Mouse (Mus musculus) limb, embryonic 15.5 days (tissue): Measurements from ENCODE around the gene Acsm5. TPM values are rescaled to one million over a fixed set of nuclear protein-coding genes. Genes with fewer than 3 reads are reported as not detected.

Experiments used
- ATAC-seq: fragments of 200-750 bp; cut with Nextera tagmentation; 2 replicates; pipeline ENCODE4 v1.8.0; 2017; ENCODE audit warnings: low read depth, moderate TSS enrichment; ENCODE audit not compliant: insufficient number of reproducible peaks, low FRiP score, low TSS enrichment
- H3K27ac ChIP-seq: fragments of 300-500 bp; sonication (generic); 2 replicates; pipeline ENCODE4 v1.5.1; 2015; ENCODE audit warnings: moderate library complexity, mild to moderate bottlenecking, inconsistent platforms
- H3K27me3 ChIP-seq: fragments of 300-500 bp; sonication (generic); 2 replicates; pipeline ENCODE4 v1.6.1; 2015; ENCODE audit warnings: inconsistent platforms
- H3K36me3 ChIP-seq: fragments of 300-500 bp; sonication (generic); 2 replicates; pipeline ENCODE4 v1.6.1; 2015; ENCODE audit warnings: inconsistent platforms
- H3K4me1 ChIP-seq: fragments of 300-500 bp; sonication (generic); 2 replicates; pipeline ENCODE4 v1.6.1; 2015; ENCODE audit warnings: inconsistent platforms
- H3K4me2 ChIP-seq: fragments of 300-500 bp; sonication (generic); 2 replicates; pipeline ENCODE4 v1.6.1; 2015; ENCODE audit warnings: mild to moderate bottlenecking, inconsistent platforms
- H3K4me3 ChIP-seq: fragments of 300-500 bp; sonication (generic); 2 replicates; pipeline ENCODE4 v1.5.1; 2015; ENCODE audit warnings: mild to moderate bottlenecking, inconsistent platforms
- H3K9ac ChIP-seq: fragments of 300-500 bp; sonication (generic); 2 replicates; pipeline ENCODE4 v1.6.1; 2015; ENCODE audit warnings: inconsistent platforms
- H3K9me3 ChIP-seq: fragments of 300-500 bp; sonication (generic); 2 replicates; pipeline ENCODE4 v1.6.1; 2016; ENCODE audit warnings: inconsistent platforms
- WGBS: fragments of 180-500 bp; shearing (Covaris S2); methylation state at CpG from one replicate; pipeline ENCODE4 v1.1.7; 2015; 5-methylcytosine and 5-hydroxymethylcytosine counted together
- polyA plus RNA-seq: library from polyadenylated mRNA; unstranded; fragments of >200 nt; fragmentation: Nextera tagmentation; extraction: Ambion mirVana; gene quantifications from 2 replicates; pipeline ENCODE4 v1.2.1, GENCODE M21; 2015

Acsm5 gene
- polyA plus RNA-seq: not detected in 2 replicates

GRCm38 (mm10) chr7:119519163-119519562 lies at the start of gene Acsm5:
Gene Acsm5, plus strand, starts transcription at chr7:119519463.
- no peak within 1 kb of the TSS for H3K4me2 ChIP-seq
- 67% methylated on average over 5 of the region's 5 CpGs for WGBS
- H3K27ac ChIP-seq: no peak within 1 kb of the TSS
- H3K9me3 ChIP-seq: no peaks in the 10 kb centered on the region
- H3K36me3 ChIP-seq: no peaks in the 10 kb centered on the region
- H3K4me3 ChIP-seq: no peak within 1 kb of the TSS
- H3K9ac ChIP-seq: no peak within 1 kb of the TSS
- H3K27me3 ChIP-seq: 0 out of 2 replicates have a peak, but pooled peaks cover 3% of the 10 kb centered on the region
- ATAC-seq: no peak
- H3K4me1 ChIP-seq: no peaks in the 10 kb centered on the region

GRCm38 (mm10) chr7:119476500-119477389 lies 42.5 kb upstream of the Acsm5 start:
- Histone ChIP-seq H3K4me2 (no peak overlapping the region), H3K27me3 (no peaks in the 10 kb centered on the region), H3K4me1 (no peaks in the 10 kb centered on the region), H3K27ac (no peak overlapping the region), H3K9ac (no peak overlapping the region), H3K4me3 (no peak overlapping the region), H3K9me3 (no peaks in the 10 kb centered on the region), H3K36me3 (no peaks in the 10 kb centered on the region)
- 77% methylated on average over 33 of the region's 33 CpGs for WGBS
- ATAC-seq: peak; percentile 59; the same call in 1 of the 2 replicates

GRCm38 (mm10) chr7:119479256-119479655 lies 40.0 kb upstream of the Acsm5 start, which contains the start of gene Umod:
Gene Umod, minus strand, starts transcription at chr7:119479282.
- no peak within 1 kb of the TSS for H3K27ac ChIP-seq
- H3K4me3 ChIP-seq: no peak within 1 kb of the TSS
- H3K9me3 ChIP-seq: no peaks in the 10 kb centered on the region
- no peak for ATAC-seq
- H3K36me3 ChIP-seq: no peaks in the 10 kb centered on the region
- H3K4me2 ChIP-seq: no peak within 1 kb of the TSS
- H3K4me1 ChIP-seq: no peaks in the 10 kb centered on the region
- H3K27me3 ChIP-seq: no peaks in the 10 kb centered on the region
- no peak within 1 kb of the TSS for H3K9ac ChIP-seq

- Histone ChIP-seq H3K4me2 (no peak overlapping the region), H3K27ac (no peak overlapping the region), H3K4me3 (no peak overlapping the region), H3K9me3 (no peaks in the 10 kb centered on the region), H3K4me1 (no peaks in the 10 kb centered on the region), H3K9ac (no peak overlapping the region), H3K27me3 (no peaks in the 10 kb centered on the region), H3K36me3 (no peaks in the 10 kb centered on the region)
- WGBS: 69% methylated on average over 4 of the region's 4 CpGs
- no peak for ATAC-seq
Measured at GRCm38 (mm10) chr7:119484154-119484553, 35.1 kb upstream of the Acsm5 start.

- Histone ChIP-seq H3K4me1 (no peaks in the 10 kb centered on the region), H3K9me3 (no peaks in the 10 kb centered on the region), H3K36me3 (no peaks in the 10 kb centered on the region), H3K9ac (no peak overlapping the region), H3K27ac (no peak overlapping the region), H3K4me3 (no peak overlapping the region), H3K27me3 (no peaks in the 10 kb centered on the region), H3K4me2 (no peak overlapping the region)
- ATAC-seq: no peak
- WGBS: 88% methylated on average over 5 of the region's 5 CpGs
Measured at GRCm38 (mm10) chr7:119486683-119487082, 32.6 kb upstream of the Acsm5 start.

GRCm38 (mm10) chr7:119490041-119490780 lies 29.1 kb upstream of the Acsm5 start:
- H3K4me1 ChIP-seq: no peaks in the 10 kb centered on the region
- H3K9ac ChIP-seq: no peak overlapping the region

DNA sequence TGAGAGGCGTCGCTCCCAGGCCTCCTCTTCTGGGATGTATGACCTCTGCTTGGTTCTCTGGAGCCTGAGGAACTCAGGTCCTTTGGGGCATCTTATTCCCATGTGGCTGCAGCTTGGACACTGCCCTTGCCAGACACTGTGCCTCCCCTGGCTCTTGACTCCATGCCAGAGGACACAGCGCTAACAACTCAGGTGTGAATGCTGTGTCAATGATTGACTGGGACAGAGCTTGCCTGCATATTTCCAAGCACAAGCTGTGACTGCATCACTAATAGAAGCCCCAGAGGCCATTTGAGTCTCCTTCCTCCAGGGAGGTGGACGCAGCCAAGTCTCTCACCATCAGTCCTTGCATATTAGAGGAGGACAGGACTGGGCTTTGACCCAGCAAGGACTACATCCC lies 8.1 kb upstream of the Acsm5 start:
- Histone ChIP-seq H3K27me3 (0 out of 2 replicates have a peak, but pooled peaks cover 3% of the 10 kb centered on the region), H3K27ac (no peak overlapping the region), H3K4me1 (no peaks in the 10 kb centered on the region), H3K4me3 (no peak overlapping the region), H3K4me2 (no peak overlapping the region), H3K9me3 (no peaks in the 10 kb centered on the region), H3K9ac (no peak overlapping the region), H3K36me3 (no peaks in the 10 kb centered on the region)
- ATAC-seq: no peak
- 88% methylated on average over 4 of the region's 4 CpGs for WGBS

More at GRCm38 (mm10) chr7:119490041-119490780, 29.1 kb upstream of the Acsm5 start:
- ATAC-seq: no peak
- H3K27ac ChIP-seq: no peak overlapping the region
- 85% methylated on average over 4 of the region's 4 CpGs for WGBS
- no peak overlapping the region for H3K4me3 ChIP-seq
- H3K4me2 ChIP-seq: no peak overlapping the region
- H3K9me3 ChIP-seq: no peaks in the 10 kb centered on the region
- H3K36me3 ChIP-seq: no peaks in the 10 kb centered on the region
- no peaks in the 10 kb centered on the region for H3K27me3 ChIP-seq

- Histone ChIP-seq H3K4me1 (no peaks in the 10 kb centered on the region), H3K36me3 (no peaks in the 10 kb centered on the region), H3K27ac (no peak overlapping the region), H3K27me3 (0 out of 2 replicates have a peak, but pooled peaks cover 3% of the 10 kb centered on the region), H3K4me3 (no peak overlapping the region), H3K9ac (no peak overlapping the region), H3K9me3 (no peaks in the 10 kb centered on the region), H3K4me2 (no peak overlapping the region)
- 33% methylated on average over 7 of the region's 7 CpGs for WGBS
- ATAC-seq: no peak
Measured at GRCm38 (mm10) chr7:119513056-119513455, 6.2 kb upstream of the Acsm5 start.

DNA sequence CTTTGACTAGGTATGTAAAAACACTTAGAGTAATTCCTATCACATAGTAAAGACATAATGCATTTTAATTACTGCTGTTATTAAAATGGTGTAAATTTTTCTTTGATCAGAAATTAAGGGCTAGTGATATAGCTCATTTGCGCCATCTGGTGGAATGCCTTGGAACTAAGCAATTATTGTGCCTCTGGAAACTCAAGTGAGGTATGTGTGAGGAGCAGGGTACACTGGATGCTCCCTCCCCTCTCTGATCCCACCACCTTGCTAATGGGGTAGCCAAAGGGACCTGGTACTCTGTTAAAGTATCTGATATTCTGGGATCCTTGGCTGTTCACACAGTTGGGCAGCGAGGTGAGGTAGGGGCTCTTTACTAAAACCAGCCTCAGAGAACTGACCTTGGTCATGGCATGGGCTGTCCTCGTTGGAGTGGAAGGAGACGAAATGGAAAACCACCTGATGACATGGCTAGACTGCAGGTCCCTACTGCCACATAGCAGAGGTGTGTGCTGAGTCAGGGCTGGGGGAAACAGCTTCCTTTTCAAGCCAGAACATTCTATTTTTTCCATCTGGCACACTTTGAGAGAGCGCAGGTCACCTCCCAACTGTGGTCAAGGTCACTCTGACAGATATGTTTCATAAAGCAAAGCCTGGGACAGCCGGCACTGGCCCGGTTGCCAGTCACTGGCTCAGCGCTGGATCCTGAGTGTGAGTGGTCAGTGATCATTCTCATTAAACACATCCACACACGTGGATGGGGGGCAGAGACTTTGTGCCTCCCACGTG lies 3.6 kb upstream of the Acsm5 start:
- WGBS: 66% methylated on average over 10 of the region's 10 CpGs
- no peaks in the 10 kb centered on the region for H3K9me3 ChIP-seq
- H3K27ac ChIP-seq: no peak overlapping the region

DNA sequence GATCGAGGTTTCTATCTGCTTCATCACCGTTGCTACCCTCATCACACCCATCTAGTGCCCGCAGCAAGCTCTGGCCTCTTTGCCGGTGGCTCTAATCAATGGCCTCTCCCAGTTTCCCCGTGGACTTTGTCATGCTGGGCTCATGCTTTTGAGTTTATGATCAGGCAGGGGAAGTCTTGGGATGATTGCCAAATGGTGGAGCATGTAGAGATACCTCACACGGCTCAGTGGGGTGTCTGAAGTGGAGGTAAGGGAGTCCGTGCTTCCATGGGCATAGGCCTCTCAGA lies 3.0 kb upstream of the Acsm5 start:
- H3K36me3 ChIP-seq: no peaks in the 10 kb centered on the region
- no peaks in the 10 kb centered on the region for H3K4me1 ChIP-seq
- 0 out of 2 replicates have a peak, but pooled peaks cover 3% of the 10 kb centered on the region for H3K27me3 ChIP-seq
- H3K4me2 ChIP-seq: no peak overlapping the region
- H3K4me3 ChIP-seq: no peak overlapping the region
- H3K27ac ChIP-seq: no peak overlapping the region
- WGBS: 72% methylated on average over 7 of the region's 7 CpGs
- no peak for ATAC-seq
- H3K9ac ChIP-seq: no peak overlapping the region
- no peaks in the 10 kb centered on the region for H3K9me3 ChIP-seq

More for the DNA sequence above, 3.6 kb upstream of the Acsm5 start:
- Histone ChIP-seq H3K27me3 (0 out of 2 replicates have a peak, but pooled peaks cover 3% of the 10 kb centered on the region), H3K9ac (no peak overlapping the region), H3K4me1 (no peaks in the 10 kb centered on the region), H3K4me3 (no peak overlapping the region), H3K4me2 (no peak overlapping the region), H3K36me3 (no peaks in the 10 kb centered on the region)
- ATAC-seq: no peak

DNA sequence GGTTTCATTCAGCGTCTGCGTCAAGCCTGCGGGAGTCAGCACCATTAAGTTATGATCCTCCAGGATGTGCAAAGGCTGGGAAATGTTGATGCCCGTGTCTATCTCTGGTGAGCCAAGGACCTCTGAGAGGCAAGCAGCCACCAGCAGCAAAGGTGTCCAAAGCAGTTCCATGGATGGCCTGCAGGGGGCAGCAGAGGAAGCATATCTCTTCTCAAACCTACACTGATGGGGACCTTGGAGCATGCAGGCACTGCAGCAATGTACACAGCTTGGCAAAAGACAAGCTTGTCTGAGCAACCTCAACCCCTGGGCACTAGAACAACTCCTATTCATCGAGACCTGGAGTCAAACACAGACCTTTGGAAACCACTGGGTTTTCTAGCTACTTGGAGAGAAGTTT lies 391 bp downstream of the Acsm5 start:
- Histone ChIP-seq H3K4me3 (no peak overlapping the region), H3K36me3 (no peaks in the 10 kb centered on the region), H3K9me3 (no peaks in the 10 kb centered on the region), H3K4me2 (no peak overlapping the region), H3K27me3 (0 out of 2 replicates have a peak, but pooled peaks cover 3% of the 10 kb centered on the region), H3K4me1 (no peaks in the 10 kb centered on the region), H3K27ac (no peak overlapping the region), H3K9ac (no peak overlapping the region)
- ATAC-seq: no peak
- 48% methylated on average over 5 of the region's 5 CpGs for WGBS
